Mouse (Mus musculus): ENCODE data around the gene Ambra1.
A peak's percentile ranks its signal among the peaks of the same experiment; 100 is the strongest.
"Not testable (repeated sequence)": the region's sequence is repeated elsewhere in the genome, so short reads cannot be mapped to it uniquely, and the experiment has no call there.

Ambra1 gene

GRCm38 (mm10) chr2:91729971-91730821 is at the start of gene Ambra1:
Gene Ambra1, plus strand, starts transcription at chr2:91730134.
- peak; percentile 83 for DNase-seq (ENCODE audit: extremely low read depth, insufficient read length, low spot score)

GRCm38 (mm10) chr2:91682850-91683249 is 47.1 kb upstream of the Ambra1 start:
- DNase-seq (ENCODE audit: extremely low read depth, insufficient read length, low spot score) = no peak

- no peak for DNase-seq (ENCODE audit: extremely low read depth, insufficient read length, low spot score)
Measured at GRCm38 (mm10) chr2:91683919-91684318, 46.0 kb upstream of the Ambra1 start.

GRCm38 (mm10) chr2:91689452-91689851 is 40.5 kb upstream of the Ambra1 start:
- no peak for DNase-seq (ENCODE audit: extremely low read depth, insufficient read length, low spot score)

GRCm38 (mm10) chr2:91695436-91696224 is 34.3 kb upstream of the Ambra1 start:
- DNase-seq (ENCODE audit: extremely low read depth, insufficient read length, low spot score) = no peak

- peak; percentile 13 for DNase-seq (ENCODE audit: extremely low read depth, insufficient read length, low spot score)
Measured at GRCm38 (mm10) chr2:91696225-91696590, 33.7 kb upstream of the Ambra1 start.

GRCm38 (mm10) chr2:91699225-91699624 is 30.7 kb upstream of the Ambra1 start:
- DNase-seq (ENCODE audit: extremely low read depth, insufficient read length, low spot score) = no peak

- DNase-seq (ENCODE audit: extremely low read depth, insufficient read length, low spot score) = no peak
Measured at GRCm38 (mm10) chr2:91701366-91701765, 28.6 kb upstream of the Ambra1 start.

- DNase-seq (ENCODE audit: extremely low read depth, insufficient read length, low spot score) = no peak
Measured at GRCm38 (mm10) chr2:91705736-91706135, 24.2 kb upstream of the Ambra1 start.

GRCm38 (mm10) chr2:91706456-91706855 is 23.5 kb upstream of the Ambra1 start:
- no peak for DNase-seq (ENCODE audit: extremely low read depth, insufficient read length, low spot score)

GRCm38 (mm10) chr2:91708361-91708760 is 21.6 kb upstream of the Ambra1 start:
- DNase-seq (ENCODE audit: extremely low read depth, insufficient read length, low spot score) = no peak

GRCm38 (mm10) chr2:91710272-91711234 is 19.4 kb upstream of the Ambra1 start, which contains the start of the genes Atg13 and Harbi1:
Gene Atg13, minus strand, starts transcription at chr2:91710576.
Gene Harbi1, plus strand, starts transcription at chr2:91710852.
- peak; percentile 86 for DNase-seq (ENCODE audit: extremely low read depth, insufficient read length, low spot score)

GRCm38 (mm10) chr2:91711256-91711925 is 18.5 kb upstream of the Ambra1 start:
- DNase-seq (ENCODE audit: extremely low read depth, insufficient read length, low spot score) = no peak

- DNase-seq (ENCODE audit: extremely low read depth, insufficient read length, low spot score) = no peak
Measured at GRCm38 (mm10) chr2:91714921-91715320, 15.0 kb upstream of the Ambra1 start.

- DNase-seq (ENCODE audit: extremely low read depth, insufficient read length, low spot score) = no peak
Measured at GRCm38 (mm10) chr2:91718276-91718675, 11.7 kb upstream of the Ambra1 start.

GRCm38 (mm10) chr2:91723382-91723781 is 6.6 kb upstream of the Ambra1 start:
- no peak for DNase-seq (ENCODE audit: extremely low read depth, insufficient read length, low spot score)

- no peak for DNase-seq (ENCODE audit: extremely low read depth, insufficient read length, low spot score)
Measured at GRCm38 (mm10) chr2:91723951-91724350, 6.0 kb upstream of the Ambra1 start.

GRCm38 (mm10) chr2:91724716-91725115 is 5.2 kb upstream of the Ambra1 start:
- no peak for DNase-seq (ENCODE audit: extremely low read depth, insufficient read length, low spot score)

- DNase-seq (ENCODE audit: extremely low read depth, insufficient read length, low spot score) = not testable (repeated sequence)
Measured at GRCm38 (mm10) chr2:91725476-91725875, 4.5 kb upstream of the Ambra1 start.

GRCm38 (mm10) chr2:91727011-91727410 is 2.9 kb upstream of the Ambra1 start:
- DNase-seq (ENCODE audit: extremely low read depth, insufficient read length, low spot score) = no peak

Measured in 3134 (cell line).